Mouse (Mus musculus) neural tube, embryonic 14.5 days (tissue): ENCODE results near the gene Cep295nl. TPM values are rescaled to one million over a fixed set of nuclear protein-coding genes. Genes with fewer than 3 reads are reported as not detected.
A peak's percentile ranks its signal among the peaks of the same experiment; 100 is the strongest.

ENCODE experiments used
- ATAC-seq: fragments of 200-750 bp; cut with Nextera tagmentation; 2 replicates; pipeline ENCODE4 v1.8.0; 2017; ENCODE audit warnings: low read depth, mild to moderate bottlenecking, moderate TSS enrichment, moderate library complexity
- H3K27ac ChIP-seq: fragments of 300-500 bp; sonication (generic); 2 replicates; pipeline ENCODE4 v1.5.1; 2014; ENCODE audit warnings: low read depth, mild to moderate bottlenecking, control low read depth, low read length, moderate library complexity, mixed read lengths
- H3K27me3 ChIP-seq: fragments of 300-500 bp; sonication (generic); 2 replicates; pipeline ENCODE4 v1.6.1; 2014; ENCODE audit warnings: low read length; ENCODE audit not compliant: control insufficient read depth, insufficient read depth
- H3K36me3 ChIP-seq: fragments of 300-500 bp; sonication (generic); 2 replicates; pipeline ENCODE4 v1.6.1; 2014; ENCODE audit warnings: low read length, mixed read lengths; ENCODE audit not compliant: control insufficient read depth, insufficient read depth
- H3K4me1 ChIP-seq: fragments of 300-500 bp; sonication (generic); 2 replicates; pipeline ENCODE4 v1.6.1; 2014; ENCODE audit warnings: low read length; ENCODE audit not compliant: control insufficient read depth, insufficient read depth
- H3K4me2 ChIP-seq: fragments of 300-500 bp; sonication (generic); 2 replicates; pipeline ENCODE4 v1.6.1; 2014; ENCODE audit warnings: mild to moderate bottlenecking, low read depth, low read length, control low read depth
- H3K4me3 ChIP-seq: fragments of 300-500 bp; sonication (generic); 2 replicates; pipeline ENCODE4 v1.5.1; 2014; ENCODE audit warnings: low read depth, low read length, control low read depth, mixed read lengths
- H3K9ac ChIP-seq: fragments of 300-500 bp; sonication (generic); replicated peaks from 2 replicates; pipeline ENCODE4 v1.6.1; 2014; ENCODE audit warnings: low read depth, mild to moderate bottlenecking, control low read depth, low read length, mixed read lengths
- H3K9me3 ChIP-seq: fragments of 300-500 bp; sonication (generic); 2 replicates; pipeline ENCODE4 v1.6.1; 2016; ENCODE audit warnings: low read length; ENCODE audit not compliant: control insufficient read depth
- WGBS: fragments of 180-500 bp; shearing (Covaris S2); extraction: QIAGEN DNeasy Blood & Tissue Kit; methylation state at CpG from one replicate; pipeline ENCODE4 v1.1.7; 2014; 5-methylcytosine and 5-hydroxymethylcytosine counted together
- polyA plus RNA-seq: library from polyadenylated mRNA; unstranded; fragments of >200 nt; fragmentation: Nextera tagmentation; extraction: Ambion mirVana; gene quantifications from 2 replicates; pipeline ENCODE4 v1.2.1, GENCODE M21; 2014

Gene Cep295nl
- polyA plus RNA-seq, 1 experiment from 2014 or later, result 0.31 TPM

DNA sequence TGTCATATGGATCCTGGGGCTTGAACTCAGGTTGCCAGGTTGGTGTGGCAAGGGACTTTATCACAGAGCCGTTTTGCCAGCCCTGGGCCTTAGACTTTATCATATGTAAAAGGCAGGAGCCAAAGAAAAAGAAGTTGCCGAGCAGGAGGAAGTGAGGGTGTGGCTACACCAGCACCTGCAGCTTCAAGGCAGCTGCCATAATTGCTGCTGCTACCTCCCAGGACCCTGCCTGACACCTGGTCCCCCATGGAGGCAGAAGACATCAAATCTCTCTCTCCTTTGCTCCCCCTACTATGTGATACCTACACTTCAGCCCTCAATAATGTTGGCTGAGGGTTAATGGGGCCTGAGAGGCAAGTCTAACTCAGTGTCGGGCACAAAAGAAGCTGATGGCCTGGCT is 6.1 kb upstream of the Cep295nl start:
- no peaks in the 10 kb centered on the region for H3K9me3 ChIP-seq
- no peak overlapping the region for H3K4me2 ChIP-seq
- H3K4me3 ChIP-seq, result no peak overlapping the region
- 0 out of 2 replicates have a peak, but pooled peaks cover 10% of the 10 kb centered on the region for H3K4me1 ChIP-seq
- no peaks in the 10 kb centered on the region for H3K36me3 ChIP-seq
- H3K27me3 ChIP-seq, result no peaks in the 10 kb centered on the region
- H3K27ac ChIP-seq, result no peak overlapping the region
- H3K9ac ChIP-seq, result no peak overlapping the region
- WGBS, result 51% methylated on average over 3 of the region's 3 CpGs
- no peak for ATAC-seq

DNA sequence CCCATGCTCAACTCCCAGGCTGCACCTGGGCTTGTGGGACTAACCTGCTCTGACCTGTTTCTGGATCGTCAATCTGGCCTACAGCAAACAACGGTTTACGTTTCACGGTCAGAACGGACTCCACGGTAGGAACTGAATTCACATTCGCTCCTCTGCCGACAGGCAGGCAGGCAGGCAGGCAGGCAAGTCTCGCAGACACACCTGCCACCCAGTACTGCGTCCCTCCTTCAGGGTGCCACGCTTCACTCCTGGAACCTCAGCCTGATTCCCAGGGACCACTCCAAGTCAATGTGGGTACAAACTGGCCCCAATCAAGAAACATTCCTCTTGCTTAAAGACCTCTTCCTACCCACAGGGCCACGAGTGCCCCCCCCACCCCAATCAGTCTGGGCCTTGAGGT is 5.6 kb upstream of the Cep295nl start:
- Histone ChIP-seq H3K4me2 (no peak overlapping the region), H3K27me3 (no peaks in the 10 kb centered on the region), H3K4me3 (no peak overlapping the region), H3K9ac (no peak overlapping the region), H3K9me3 (no peaks in the 10 kb centered on the region), H3K4me1 (0 out of 2 replicates have a peak, but pooled peaks cover 7% of the 10 kb centered on the region), H3K27ac (no peak overlapping the region), H3K36me3 (no peaks in the 10 kb centered on the region)
- no peak for ATAC-seq
- WGBS, result 88% methylated on average over 12 of the region's 12 CpGs

DNA sequence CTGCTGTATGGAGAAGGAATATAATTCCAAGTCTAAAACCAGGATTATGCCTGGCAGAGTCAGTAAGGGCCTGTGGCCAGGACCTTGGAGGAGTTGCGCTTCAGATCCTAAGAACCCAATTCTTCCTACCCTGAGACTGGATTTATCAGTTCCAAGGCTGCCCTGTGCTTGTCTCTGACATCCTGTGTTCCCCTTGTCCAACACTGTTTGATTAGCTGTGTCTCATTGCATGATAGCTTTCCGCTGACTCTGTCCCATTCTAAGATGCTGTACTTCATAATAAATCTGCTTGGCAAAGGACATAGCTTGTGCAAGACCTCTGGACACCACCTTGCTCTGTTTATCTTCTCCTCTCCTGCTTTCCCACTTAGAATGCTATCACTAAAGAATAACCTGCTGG is 5.1 kb upstream of the Cep295nl start:
- no peak overlapping the region for H3K27ac ChIP-seq
- 89% methylated on average over 2 of the region's 2 CpGs for WGBS

DNA sequence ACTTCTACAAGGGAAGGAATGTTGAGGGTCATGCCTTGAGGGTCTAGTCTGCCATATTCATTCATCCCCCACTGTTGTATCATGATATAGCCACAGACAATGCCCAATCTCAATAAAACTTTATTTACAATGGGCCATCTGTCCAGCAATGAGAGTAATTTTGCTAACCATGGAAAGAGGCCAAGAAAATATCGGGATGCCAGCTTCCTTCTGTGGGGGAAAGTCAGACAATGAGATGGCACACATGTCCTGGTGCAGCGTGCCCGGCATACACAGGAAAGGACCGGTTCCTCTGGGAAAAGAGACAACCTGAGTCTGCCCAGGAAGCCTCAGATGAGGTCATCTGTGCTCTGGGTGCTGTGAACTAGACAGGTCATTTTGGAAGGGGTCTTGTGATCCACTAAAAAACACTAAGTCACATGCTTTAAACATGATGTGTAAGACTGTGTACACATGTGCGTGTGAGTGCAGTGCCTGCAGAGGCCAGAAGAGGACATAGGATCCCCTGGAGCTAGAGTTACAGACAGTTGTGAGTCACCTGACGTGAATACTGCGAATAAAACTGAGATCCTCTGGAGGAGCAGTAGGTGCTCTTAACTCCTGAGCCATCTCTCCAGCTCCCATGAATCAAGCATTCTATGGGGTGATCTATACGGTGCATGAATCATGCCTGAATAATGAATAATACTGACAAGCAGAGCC is 4.2 kb upstream of the Cep295nl start:
- H3K4me3 ChIP-seq, result no peak overlapping the region
- H3K9ac ChIP-seq, result no peak overlapping the region
- H3K4me1 ChIP-seq, result peaks cover 14% of the 10 kb centered on the region; the same call in 1 of the 2 replicates
- H3K9me3 ChIP-seq, result no peaks in the 10 kb centered on the region
- 81% methylated on average over 8 of the region's 8 CpGs for WGBS
- no peak overlapping the region for H3K27ac ChIP-seq
- no peak overlapping the region for H3K4me2 ChIP-seq
- H3K36me3 ChIP-seq, result no peaks in the 10 kb centered on the region
- no peaks in the 10 kb centered on the region for H3K27me3 ChIP-seq
- no peak for ATAC-seq

More for the DNA sequence above, 5.1 kb upstream of the Cep295nl start:
- Histone ChIP-seq H3K9me3 (no peaks in the 10 kb centered on the region), H3K4me2 (no peak overlapping the region), H3K27me3 (no peaks in the 10 kb centered on the region), H3K4me1 (peaks cover 8% of the 10 kb centered on the region; the same call in 1 of the 2 replicates), H3K9ac (no peak overlapping the region), H3K4me3 (no peak overlapping the region), H3K36me3 (no peaks in the 10 kb centered on the region)
- ATAC-seq, result no peak

DNA sequence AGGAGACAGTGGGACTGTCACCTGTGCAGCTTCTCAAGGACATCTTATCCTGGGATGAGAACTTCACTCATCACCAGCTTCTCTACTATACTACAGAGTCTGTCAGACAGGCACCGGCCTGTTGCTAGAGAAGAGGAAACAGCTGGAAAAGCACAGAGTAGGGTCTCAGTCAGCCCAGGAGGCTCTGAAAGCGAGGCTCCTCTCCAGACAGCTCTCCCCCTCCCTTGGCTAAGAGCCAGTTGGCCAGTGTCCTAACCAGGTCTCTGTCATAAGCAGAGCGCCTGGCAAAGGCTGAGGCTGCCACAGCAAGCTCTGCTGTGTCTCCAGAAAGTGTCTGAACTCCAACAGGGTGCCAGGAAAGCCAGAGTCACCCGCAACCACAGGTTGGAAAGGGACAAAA is 3.4 kb upstream of the Cep295nl start:
- H3K36me3 ChIP-seq, result no peaks in the 10 kb centered on the region
- no peak overlapping the region for H3K4me2 ChIP-seq
- no peaks in the 10 kb centered on the region for H3K9me3 ChIP-seq
- H3K27me3 ChIP-seq, result no peaks in the 10 kb centered on the region
- peak; percentile 74; the same call in 1 of the 2 replicates for ATAC-seq
- 44% methylated on average over 4 of the region's 4 CpGs for WGBS
- H3K4me1 ChIP-seq, result peaks cover 14% of the 10 kb centered on the region; the same call in 1 of the 2 replicates
- no peak overlapping the region for H3K27ac ChIP-seq
- H3K4me3 ChIP-seq, result no peak overlapping the region
- H3K9ac ChIP-seq, result no peak overlapping the region

DNA sequence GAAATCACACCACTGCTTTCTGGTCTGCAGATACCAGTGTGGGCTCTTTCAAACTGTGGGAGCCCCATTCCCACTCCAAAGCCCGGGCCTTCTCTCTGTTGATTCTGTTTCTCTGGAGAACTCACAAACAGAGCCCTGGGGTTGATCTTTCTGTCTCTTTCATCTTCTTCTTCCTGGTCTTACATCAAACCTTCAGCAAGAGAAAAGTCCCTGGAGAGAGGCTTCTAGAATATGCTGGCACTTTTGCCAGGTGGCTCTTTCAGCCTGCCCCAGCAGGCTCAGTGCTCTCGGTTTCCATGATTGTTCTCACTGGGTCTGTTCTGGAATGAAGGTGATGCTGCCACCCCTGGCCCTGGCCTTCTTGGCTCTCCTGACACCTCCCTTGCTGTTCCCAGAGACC is 1.3 kb upstream of the Cep295nl start:
- Histone ChIP-seq H3K36me3 (no peaks in the 10 kb centered on the region), H3K27me3 (no peaks in the 10 kb centered on the region), H3K27ac (no peak overlapping the region), H3K9ac (no peak overlapping the region), H3K4me1 (peaks cover 14% of the 10 kb centered on the region; the same call in 1 of the 2 replicates), H3K4me2 (no peak overlapping the region), H3K4me3 (no peak overlapping the region), H3K9me3 (no peaks in the 10 kb centered on the region)
- WGBS, result 74% methylated on average over 2 of the region's 2 CpGs
- no peak for ATAC-seq

DNA sequence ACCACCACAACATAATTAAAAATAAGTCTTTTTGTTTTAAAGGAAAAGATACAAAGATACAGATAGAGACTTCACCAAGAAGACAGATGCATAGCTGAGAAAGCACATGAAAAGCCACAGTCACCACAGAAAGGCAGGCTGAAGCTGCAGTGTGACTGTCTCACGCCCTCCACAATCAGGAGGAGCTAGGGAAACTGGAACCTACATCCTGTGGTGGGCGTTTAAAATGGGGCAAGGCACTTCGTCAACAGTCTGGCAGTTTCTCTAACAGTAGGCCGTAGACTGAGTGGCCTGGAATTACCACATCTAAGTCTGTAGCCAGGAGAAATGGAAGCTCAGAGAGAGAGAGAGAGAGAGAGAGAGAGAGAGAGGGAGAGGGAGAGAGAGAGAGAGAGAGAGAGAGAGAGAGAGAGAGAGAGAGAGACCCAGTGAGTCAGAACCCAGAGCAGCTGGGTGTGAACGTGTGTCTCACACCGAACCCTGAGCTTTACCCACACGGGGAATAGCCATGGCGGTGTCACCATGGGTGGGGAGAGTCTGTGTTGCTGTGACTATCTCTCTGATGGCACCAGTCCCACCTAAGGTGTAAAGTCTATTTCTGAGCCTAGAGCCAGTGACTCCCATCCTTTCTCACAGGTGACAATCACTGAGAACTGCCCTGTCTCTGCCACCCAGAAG is 4.7 kb downstream of the Cep295nl start:
- H3K9ac ChIP-seq, result no peak overlapping the region
- H3K4me2 ChIP-seq, result no peak overlapping the region
- H3K27ac ChIP-seq, result no peak overlapping the region
- H3K36me3 ChIP-seq, result no peaks in the 10 kb centered on the region
- peaks cover 8% of the 10 kb centered on the region; the same call in 1 of the 2 replicates for H3K4me1 ChIP-seq
- no peak overlapping the region for H3K4me3 ChIP-seq
- no peaks in the 10 kb centered on the region for H3K9me3 ChIP-seq
- ATAC-seq, result no peak
- no peaks in the 10 kb centered on the region for H3K27me3 ChIP-seq
- WGBS, result 72% methylated on average over 8 of the region's 8 CpGs

DNA sequence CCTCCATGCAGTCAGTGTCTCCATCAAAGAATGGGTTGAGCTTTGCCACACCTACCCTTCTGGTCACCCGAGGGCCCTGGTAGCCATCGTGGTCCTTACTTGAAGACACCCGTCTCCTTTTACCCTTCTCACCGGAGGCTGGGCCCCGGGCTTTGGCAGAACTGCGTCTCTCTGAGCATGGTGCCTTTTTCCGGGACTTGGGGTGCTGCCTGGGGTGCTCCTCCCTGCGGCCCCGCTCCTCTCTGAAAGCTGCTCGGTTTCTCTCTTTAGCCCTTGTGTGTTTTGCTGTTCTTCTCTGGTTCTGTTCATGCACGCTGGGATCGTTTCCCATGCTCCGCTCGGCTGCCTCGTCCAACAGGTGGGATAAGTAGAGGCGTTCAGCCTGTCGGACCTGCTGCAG is 8.9 kb downstream of the Cep295nl start:
- no peak for ATAC-seq
- Histone ChIP-seq H3K4me2 (no peak overlapping the region), H3K4me1 (peaks cover 4% of the 10 kb centered on the region; the same call in 1 of the 2 replicates), H3K4me3 (no peak overlapping the region), H3K9me3 (no peaks in the 10 kb centered on the region), H3K9ac (no peak overlapping the region), H3K27ac (no peak overlapping the region), H3K36me3 (no peaks in the 10 kb centered on the region), H3K27me3 (no peaks in the 10 kb centered on the region)
- WGBS, result 91% methylated on average over 17 of the region's 17 CpGs

DNA sequence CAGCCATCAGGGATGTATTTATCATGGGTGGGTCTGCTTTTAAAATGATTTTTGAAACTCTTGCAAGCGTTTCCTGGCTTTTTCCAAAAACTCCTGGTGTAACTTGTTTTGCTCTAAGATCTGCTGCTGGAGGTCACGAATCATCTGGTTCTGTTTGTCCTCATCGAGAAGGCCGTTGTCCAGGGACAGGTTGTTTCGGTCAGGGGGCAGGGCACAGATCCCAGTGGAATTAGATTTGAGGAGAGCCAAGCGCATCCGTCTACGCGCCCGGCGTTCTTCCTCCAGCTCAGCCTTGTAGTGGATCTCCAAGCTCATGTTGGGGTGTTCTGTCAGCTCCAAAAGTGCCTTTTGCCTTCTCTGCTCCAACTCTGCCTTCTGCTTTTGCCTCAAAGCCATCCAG is 9.9 kb downstream of the Cep295nl start:
- peaks cover 12% of the 10 kb centered on the region; the same call in 1 of the 2 replicates for H3K4me1 ChIP-seq
- H3K9me3 ChIP-seq, result no peaks in the 10 kb centered on the region
- no peak overlapping the region for H3K4me2 ChIP-seq
- H3K4me3 ChIP-seq, result no peak overlapping the region
- H3K9ac ChIP-seq, result no peak overlapping the region
- ATAC-seq, result no peak
- no peaks in the 10 kb centered on the region for H3K27me3 ChIP-seq
- WGBS, result 95% methylated on average over 11 of the region's 11 CpGs
- H3K36me3 ChIP-seq, result no peaks in the 10 kb centered on the region
- no peak overlapping the region for H3K27ac ChIP-seq
